Comparison of ENCODE assay signal across 23 mouse cellular contexts in genomic region chr17:75532469-75532986, GRCm38 (mm10).
"Had no signal": no experiment of that assay in that cellular context is flagged by ENCODE, and none has a peak within 500 bp of the region (broad histone marks: within the 10 kb centered on the region; RNA-seq: fewer than 3 reads in every experiment).

No protein-coding gene starts in this region.

- H3K27ac ChIP-seq: heart, adult 2 months; heart, embryonic 13.5 days; heart, embryonic 15.5 days; hindbrain, embryonic 13.5 days; hindbrain, embryonic 15.5 days; hindbrain, postnatal 0 days; limb, embryonic 13.5 days; limb, embryonic 15.5 days; liver, embryonic 12.5 days; liver, embryonic 14.5 days had no signal

- H3K4me1 ChIP-seq: hindbrain, embryonic 15.5 days; limb, embryonic 13.5 days; limb, embryonic 15.5 days had no signal

- H3K9ac ChIP-seq: forebrain, postnatal 0 days; heart, embryonic 13.5 days; heart, embryonic 15.5 days; hindbrain, embryonic 13.5 days; hindbrain, embryonic 15.5 days; limb, embryonic 13.5 days; limb, embryonic 15.5 days; liver, embryonic 12.5 days; liver, embryonic 14.5 days had no signal

- DNase-seq: forebrain, postnatal 0 days; gastrocnemius, postnatal 14 days; gastrocnemius, postnatal 36 days; heart, adult 2 months; heart, postnatal 14 days; heart, postnatal 36 days; kidney, adult 18-20 months; kidney, adult 9 months; kidney, postnatal 36 days; layer of hippocampus, adult 9-11 months; layer of hippocampus, postnatal 36 days; left cerebral cortex, postnatal 4 days had no signal

- H3K4me3 ChIP-seq: heart, adult 2 months; heart, embryonic 13.5 days; heart, embryonic 15.5 days; hindbrain, embryonic 13.5 days; hindbrain, embryonic 15.5 days; limb, embryonic 13.5 days; limb, embryonic 15.5 days; liver, embryonic 12.5 days had no signal

- H3K9me3 ChIP-seq: heart, embryonic 13.5 days; heart, embryonic 15.5 days; hindbrain, embryonic 13.5 days; hindbrain, embryonic 15.5 days; limb, embryonic 13.5 days; limb, embryonic 15.5 days; liver, embryonic 12.5 days had no signal

- H3K4me2 ChIP-seq: heart, embryonic 11.5 days; heart, embryonic 13.5 days; heart, embryonic 15.5 days; hindbrain, embryonic 13.5 days; hindbrain, embryonic 15.5 days; limb, embryonic 13.5 days; limb, embryonic 15.5 days; liver, embryonic 12.5 days had no signal

- H3K27me3 ChIP-seq: heart, embryonic 13.5 days; heart, embryonic 15.5 days; hindbrain, embryonic 13.5 days; hindbrain, embryonic 15.5 days; limb, embryonic 13.5 days; limb, embryonic 15.5 days; liver, embryonic 12.5 days had no signal

- ATAC-seq: forebrain, postnatal 0 days; hindbrain, postnatal 0 days; intestine, embryonic 16.5 days; liver, embryonic 12.5 days had no signal
